Mouse (Mus musculus): ENCODE measurements around the gene Foxa1.

- TF ChIP-seq CTCF (IDR thresholded peaks at IDR 0.05), result no peak
- TF ChIP-seq EP300 (IDR thresholded peaks at IDR 0.05), result no peak
Observed at GRCm38 (mm10) chr12:57548981-57549666, 2.4 kb upstream of the Foxa1 start.
